Mouse (Mus musculus): ENCODE measurements around the gene Gm3269.
A peak's percentile ranks its signal among the peaks of the same experiment; 100 is the strongest.
"Not testable (repeated sequence)": the region's sequence is repeated elsewhere in the genome, so short reads cannot be mapped to it uniquely, and the experiment has no call there.

Gene Gm3269

DNA sequence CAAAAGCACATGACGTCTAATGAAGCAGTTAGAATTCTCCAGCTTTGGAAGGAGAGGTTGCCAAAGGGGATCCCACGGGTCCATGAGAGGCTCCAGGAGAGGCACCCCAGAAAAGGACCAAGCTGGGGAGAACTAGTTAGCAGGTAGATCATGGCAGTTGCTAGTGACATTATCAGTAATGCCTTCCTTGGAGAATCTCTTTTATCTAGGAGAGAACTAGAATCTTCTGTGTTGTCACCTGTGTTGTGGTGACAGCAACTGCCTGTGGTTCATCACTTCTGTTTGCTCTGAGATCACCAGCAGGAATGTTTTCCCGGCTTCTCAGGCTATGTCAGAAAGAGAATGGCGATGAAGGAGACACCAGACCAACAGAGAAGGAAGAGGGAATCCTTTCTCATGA, at the start of gene Gm3269:
TSS of gene Gm3269 (plus strand) at position 301 of the 400 bp plus-strand sequence.
- DNase-seq (ENCODE audit: low read depth, low spot score): not testable (repeated sequence)

DNA sequence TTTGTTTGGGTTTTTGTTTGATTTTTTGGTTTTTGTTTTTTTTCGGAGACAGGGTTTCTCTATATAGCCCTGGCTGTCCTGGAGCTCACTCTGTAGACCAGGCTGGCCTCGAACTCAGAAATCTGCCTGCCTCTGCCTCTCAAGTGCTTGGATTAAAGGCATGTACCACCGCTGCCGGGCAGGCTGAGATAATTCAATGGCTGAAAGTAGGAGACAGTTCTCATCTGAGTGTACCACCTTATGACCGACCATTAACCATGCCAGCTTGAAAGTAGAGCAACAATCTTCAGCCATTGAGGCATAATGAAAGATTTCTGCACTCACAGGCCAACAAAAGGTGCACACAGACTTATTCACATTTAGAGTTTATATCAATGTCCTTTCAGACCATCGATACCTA, 31.5 kb upstream of the Gm3269 start:
- DNase-seq (ENCODE audit: low read depth, low spot score): not testable (repeated sequence)

DNA sequence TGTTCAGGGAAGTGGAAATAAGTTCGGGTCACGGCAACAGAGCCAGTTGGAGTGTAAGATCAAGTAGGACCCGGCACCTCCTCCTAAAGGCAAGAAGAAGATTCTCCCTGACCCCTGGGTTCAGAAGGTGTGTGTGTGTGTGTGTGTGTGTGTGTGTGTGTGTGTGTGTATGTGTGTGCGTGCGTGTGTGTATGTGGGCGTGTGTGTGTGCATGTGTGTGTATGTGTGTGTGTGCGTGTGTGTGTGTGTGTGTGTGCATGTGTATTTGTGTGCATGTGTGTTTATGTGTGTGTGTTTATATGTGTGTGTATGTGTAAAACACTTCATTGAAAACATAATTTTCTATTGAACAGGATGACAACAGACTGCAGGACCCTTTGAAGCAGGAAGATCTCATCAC, 16.0 kb upstream of the Gm3269 start:
- not testable (repeated sequence) for DNase-seq (ENCODE audit: low read depth, low spot score)

DNA sequence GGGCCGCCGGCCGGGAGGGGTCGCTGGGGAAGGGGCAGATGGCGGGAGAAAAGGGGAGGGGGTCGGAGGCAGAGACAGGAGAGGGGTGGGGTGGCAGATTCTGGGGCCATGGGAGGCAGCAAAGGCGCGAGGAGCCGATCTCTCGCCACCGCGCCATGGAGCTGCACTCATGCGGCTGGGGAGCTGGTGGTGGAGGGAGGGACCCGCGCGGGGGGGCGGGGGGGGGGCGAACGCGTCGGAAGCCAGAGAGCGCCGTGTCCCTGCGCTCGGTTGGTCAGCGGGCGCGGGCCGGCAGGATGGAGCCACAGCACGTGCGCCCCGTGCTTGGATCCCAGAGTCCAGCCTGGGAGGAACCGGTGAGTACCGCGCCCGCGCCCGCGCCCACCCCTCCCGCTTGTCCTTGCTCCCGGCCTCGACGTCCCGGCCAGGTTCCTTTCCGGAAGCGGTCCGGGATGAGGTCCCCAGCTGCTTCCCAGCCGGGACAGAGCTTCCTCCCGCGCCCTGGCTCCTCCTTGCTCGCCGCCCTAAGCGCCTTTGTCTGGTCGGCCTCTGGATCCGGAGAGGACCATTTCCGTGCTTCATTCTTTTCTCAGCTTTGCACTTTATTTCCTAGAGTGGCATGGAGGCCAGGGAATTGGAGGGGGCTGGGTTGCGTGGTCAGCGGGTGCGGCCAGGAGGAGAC, 17.5 kb downstream of the Gm3269 start, which contains the start of gene Gm3264:
TSS of gene Gm3264 (plus strand) at position 278 of the 682 bp plus-strand sequence.
- DNase-seq (ENCODE audit: low read depth, low spot score): peak; percentile 1

DNA sequence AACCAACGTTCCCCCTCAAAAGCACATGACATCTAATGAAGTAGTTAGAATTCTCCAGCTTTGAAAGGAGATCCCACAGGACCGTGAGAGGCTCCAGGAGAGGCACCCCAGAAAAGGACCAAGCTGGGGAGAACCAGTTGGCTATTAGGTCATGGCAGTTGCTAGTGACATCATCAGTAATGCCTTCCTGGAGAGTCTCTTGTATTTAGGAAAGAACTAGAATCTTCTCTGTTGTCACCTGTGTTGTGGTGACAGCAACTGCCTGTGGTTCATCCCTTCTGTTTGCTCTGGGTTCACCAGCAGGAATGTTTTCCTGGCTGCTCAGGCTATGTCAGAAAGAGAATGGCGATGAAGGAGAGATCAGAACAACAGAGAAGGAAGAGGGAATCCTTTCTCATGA, 54.2 kb downstream of the Gm3269 start, which contains the start of gene Gm3278:
TSS of gene Gm3278 (plus strand) at position 301 of the 400 bp plus-strand sequence.
- not testable (repeated sequence) for DNase-seq (ENCODE audit: low read depth, low spot score)

Measured in CD4-positive, CD25-positive, alpha-beta regulatory T cell, adult 2 months (primary cell).